Mouse (Mus musculus): ENCODE data around the gene Slco1a6.

Gene Slco1a6

DNA sequence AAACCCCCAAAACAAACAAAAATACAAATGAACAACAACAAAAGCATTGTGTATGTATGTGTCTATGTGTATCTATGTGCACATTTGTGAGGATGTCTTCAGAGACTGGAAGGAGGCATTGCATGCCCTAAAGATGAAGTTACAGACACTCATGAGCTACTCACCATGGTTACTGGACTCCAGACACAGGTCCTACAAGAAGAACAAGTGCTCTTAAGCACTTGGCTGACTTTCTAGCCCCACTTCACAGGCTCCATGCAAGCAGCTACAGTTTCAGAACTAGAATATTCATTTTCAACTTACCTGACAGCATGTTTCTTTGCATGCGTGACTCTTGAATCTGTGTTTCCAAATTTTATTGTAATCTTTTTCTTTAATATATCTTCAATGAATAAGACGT is 172.6 kb downstream of the Slco1a6 start:
- no peak for DNase-seq (ENCODE audit: low read depth, low spot score)
